Mouse (Mus musculus) gastrocnemius, postnatal 14 days (tissue): ENCODE data around the gene Fcho1. TPM values are rescaled to one million over a fixed set of nuclear protein-coding genes. Genes with fewer than 3 reads are reported as not detected.
"Not testable (repeated sequence)": the region's sequence is repeated elsewhere in the genome, so short reads cannot be mapped to it uniquely, and the experiment has no call there.

Experiments used
- DNase-seq: peaks from one replicate; pipeline ENCODE4 v3.0.0; 2021; ENCODE audit warnings: mixed read lengths
- intact Hi-C: fragments of 180-260 bp; cut with DNase I; formaldehyde crosslinking; loops from one replicate; pipeline ENCODE4 v1.15.1; 2025; ENCODE audit warnings: low total_unique reads
- long read RNA-seq, 2 experiments: library from polyadenylated mRNA; stranded (forward); transcript quantifications; one replicate each; pipeline ENCODE4 v2.0.0; 2021
- total RNA-seq, 2 experiments: library from RNA; stranded (reverse); gene quantifications; 2 replicates each; pipeline ENCODE4 v1.2.3; 2021

The Fcho1 gene
- under 1 TPM; 0.39 to 0.53 TPM for total RNA-seq
- long read RNA-seq, experiment 1: 0 reads
- long read RNA-seq, experiment 2: 0 reads

GRCm38 (mm10) chr8:71725122-71725924 lies at the start of gene Fcho1:
Gene Fcho1, minus strand, starts transcription at chr8:71725716.
- intact Hi-C loops: no loop called here
- peak; percentile 55 for DNase-seq

- intact Hi-C loops: no loop called here
These were observed 45.8 kb upstream of the Fcho1 start for GRCm38 (mm10) chr8:71771336-71771735.

GRCm38 (mm10) chr8:71758816-71759215 lies 33.3 kb upstream of the Fcho1 start:
- intact Hi-C loops: no loop called here
- no peak for DNase-seq

More at GRCm38 (mm10) chr8:71771336-71771735, 45.8 kb upstream of the Fcho1 start:
- DNase-seq: no peak

GRCm38 (mm10) chr8:71752881-71753552 lies 27.5 kb upstream of the Fcho1 start:
- DNase-seq, intact Hi-C loops: not testable (repeated sequence)

GRCm38 (mm10) chr8:71752263-71752662 lies 26.7 kb upstream of the Fcho1 start:
- intact Hi-C loops, DNase-seq: not testable (repeated sequence)

GRCm38 (mm10) chr8:71751337-71751886 lies 25.9 kb upstream of the Fcho1 start:
- intact Hi-C loops, DNase-seq: not testable (repeated sequence)

GRCm38 (mm10) chr8:71749321-71750075 lies 24.0 kb upstream of the Fcho1 start:
- intact Hi-C loops, DNase-seq: not testable (repeated sequence)

- DNase-seq, intact Hi-C loops: not testable (repeated sequence)
These were observed 21.6 kb upstream of the Fcho1 start for GRCm38 (mm10) chr8:71747082-71747481.

- intact Hi-C loops: no loop called here
- no peak for DNase-seq
These were observed 19.8 kb upstream of the Fcho1 start for GRCm38 (mm10) chr8:71745322-71745721.

GRCm38 (mm10) chr8:71742783-71743182 lies 17.3 kb upstream of the Fcho1 start:
- intact Hi-C loops: no loop called here

GRCm38 (mm10) chr8:71741687-71742114 lies 16.2 kb upstream of the Fcho1 start:
- intact Hi-C loops: no loop called here
- no peak for DNase-seq

More at GRCm38 (mm10) chr8:71742783-71743182, 17.3 kb upstream of the Fcho1 start:
- no peak for DNase-seq

- DNase-seq: no peak
- intact Hi-C loops: no loop called here
These were observed 15.7 kb upstream of the Fcho1 start for GRCm38 (mm10) chr8:71741226-71741625.

GRCm38 (mm10) chr8:71738316-71738715 lies 12.8 kb upstream of the Fcho1 start:
- DNase-seq, intact Hi-C loops: not testable (repeated sequence)

- intact Hi-C loops: no loop called here
- DNase-seq: no peak
These were observed 6.2 kb upstream of the Fcho1 start for GRCm38 (mm10) chr8:71731652-71732230.

GRCm38 (mm10) chr8:71728826-71729620 lies 3.5 kb upstream of the Fcho1 start:
- intact Hi-C loops: no loop called here

GRCm38 (mm10) chr8:71728240-71728785 lies 2.8 kb upstream of the Fcho1 start:
- no peak for DNase-seq
- intact Hi-C loops: no loop called here

More at GRCm38 (mm10) chr8:71728826-71729620, 3.5 kb upstream of the Fcho1 start:
- no peak for DNase-seq

GRCm38 (mm10) chr8:71724389-71724788 lies 1.1 kb downstream of the Fcho1 start:
- DNase-seq: no peak
- intact Hi-C loops: no loop called here

GRCm38 (mm10) chr8:71723047-71723551 lies 2.4 kb downstream of the Fcho1 start:
- no peak for DNase-seq
- intact Hi-C loops: no loop called here
